Mouse (Mus musculus) CH12.LX (cell line): ENCODE results near the gene Nudt11. TPM values are rescaled to one million over a fixed set of nuclear protein-coding genes. Genes with fewer than 3 reads are reported as not detected.
"Not testable (repeated sequence)": the region's sequence is repeated elsewhere in the genome, so short reads cannot be mapped to it uniquely, and the experiment has no call there.

ENCODE experiments used
- DNase-seq: peaks from one replicate; pipeline ENCODE4 v3.0.0-alpha.2; 2013; ENCODE audit errors: extremely low read depth
- H3K27ac ChIP-seq: 2 replicates; pipeline ENCODE4 v1.5.1; 2012; ENCODE audit warnings: low read depth, mild to moderate bottlenecking, control low read depth, moderate library complexity; ENCODE audit not compliant: insufficient read depth
- H3K27me3 ChIP-seq: replicated peaks from 2 replicates; pipeline ENCODE3; 2012; ENCODE audit warnings: inconsistent platforms
- H3K36me3 ChIP-seq, 2 experiments: replicated peaks in 1 of 2; 2 replicates each; pipeline versions ENCODE3 to v1.6.1; 2012; ENCODE audit warnings: inconsistent platforms in 1 of 2, low read length in 1 of 2, mild to moderate bottlenecking in 1 of 2, mixed read lengths in 1 of 2, moderate library complexity in 1 of 2; ENCODE audit not compliant: control insufficient read depth in 1 of 2, insufficient read depth in 1 of 2
- H3K4me1 ChIP-seq, 2 experiments: 2 replicates each; pipeline ENCODE4 v1.6.1; 2012; ENCODE audit warnings: inconsistent platforms in 1 of 2, moderate library complexity in 1 of 2; ENCODE audit not compliant: insufficient read depth in 2 of 2, control insufficient read depth in 1 of 2
- H3K4me2 ChIP-seq: 2 replicates; pipeline ENCODE4 v1.6.1; 2012; ENCODE audit warnings: low read depth, mild to moderate bottlenecking, control low read depth; ENCODE audit not compliant: poor library complexity, insufficient read depth, severe bottlenecking
- H3K4me3 ChIP-seq, 3 experiments: fragments of 150-350 bp in 1 of 3; sonication (generic) in 1 of 3; replicated peaks in 1 of 3; 2 replicates each; pipeline versions ENCODE3 to v1.5.1; 2011 to 2012; ENCODE audit warnings: low read depth in 2 of 3, low read length in 2 of 3, mild to moderate bottlenecking in 2 of 3, moderate library complexity in 2 of 3, control low read depth in 1 of 3, improper control_type of control experiment in 1 of 3, inconsistent platforms in 1 of 3, mixed read lengths in 1 of 3; ENCODE audit not compliant: poor library complexity in 1 of 3
- H3K79me2 ChIP-seq: replicated peaks from 2 replicates; pipeline ENCODE4 v1.6.1; 2012; ENCODE audit warnings: mild to moderate bottlenecking, moderate library complexity; ENCODE audit not compliant: control insufficient read depth, poor library complexity, insufficient read depth, severe bottlenecking; ENCODE audit errors: extremely low read depth
- H3K9ac ChIP-seq: 2 replicates; pipeline ENCODE4 v1.6.1; 2012; ENCODE audit warnings: low read depth, mild to moderate bottlenecking, control low read depth, moderate library complexity; ENCODE audit not compliant: insufficient read depth
- H3K9me3 ChIP-seq: replicated peaks from 2 replicates; pipeline ENCODE3; 2012; ENCODE audit warnings: low read length, inconsistent platforms, mixed read lengths
- BHLHE40 ChIP-seq: IDR thresholded peaks from 2 replicates; pipeline ENCODE4 v1.6.1; 2011; ENCODE audit warnings: mild to moderate bottlenecking, low read depth, low read length, improper control_type of control experiment
- CHD1 ChIP-seq: IDR thresholded peaks from 2 replicates; pipeline ENCODE4 v1.6.1; 2012; ENCODE audit warnings: low read depth, low read length, improper control_type of control experiment, inconsistent platforms
- CHD2 ChIP-seq: IDR thresholded peaks from 2 replicates; pipeline ENCODE4 v1.6.1; 2011; ENCODE audit warnings: low read length, improper control_type of control experiment
- CTCF ChIP-seq, 2 experiments: IDR thresholded peaks in 1 of 2; conservative IDR thresholded peaks in 1 of 2; 2 replicates each; pipeline ENCODE4 v1.5.1; 2011 to 2012; ENCODE audit warnings: low read depth in 2 of 2, low read length in 2 of 2, improper control_type of control experiment in 1 of 2, inconsistent platforms in 1 of 2, mild to moderate bottlenecking in 1 of 2, moderate library complexity in 1 of 2
- EP300 ChIP-seq: IDR thresholded peaks from 2 replicates; pipeline ENCODE4 v1.6.1; 2011; ENCODE audit warnings: low read length, improper control_type of control experiment
- GABPA ChIP-seq: IDR thresholded peaks from 2 replicates; pipeline ENCODE4 v1.6.1; 2012; ENCODE audit warnings: low read depth, low read length, improper control_type of control experiment, inconsistent platforms; ENCODE audit not compliant: insufficient replicate concordance
- IRF4 ChIP-seq: IDR thresholded peaks from 2 replicates; pipeline ENCODE4 v1.6.1; 2014; ENCODE audit warnings: low read depth, mild to moderate bottlenecking, inconsistent platforms, low read length, improper control_type of control experiment
- JUN ChIP-seq: IDR thresholded peaks from 2 replicates; pipeline ENCODE4 v1.6.1; 2011; ENCODE audit warnings: low read depth, mild to moderate bottlenecking, low read length, improper control_type of control experiment, moderate library complexity; ENCODE audit not compliant: insufficient read depth
- KAT2A ChIP-seq: IDR thresholded peaks from 2 replicates; pipeline ENCODE4 v1.6.1; 2012; ENCODE audit warnings: low read length, improper control_type of control experiment, inconsistent platforms; ENCODE audit not compliant: insufficient replicate concordance
- MAZ ChIP-seq: IDR thresholded peaks from 2 replicates; pipeline ENCODE4 v1.6.1; 2012; ENCODE audit warnings: low read depth, mild to moderate bottlenecking, inconsistent platforms, low read length, improper control_type of control experiment, moderate library complexity
- MEF2A ChIP-seq: IDR thresholded peaks from 2 replicates; pipeline ENCODE4 v1.6.1; 2014; ENCODE audit warnings: low read depth, mild to moderate bottlenecking, inconsistent platforms, low read length, improper control_type of control experiment, borderline replicate concordance
- MYC ChIP-seq: IDR thresholded peaks from 2 replicates; pipeline ENCODE4 v1.6.1; 2011; ENCODE audit warnings: low read depth, mild to moderate bottlenecking, improper control_type of control experiment, low read length
- NRF1 ChIP-seq: IDR thresholded peaks from 2 replicates; pipeline ENCODE4 v1.6.1; 2014; ENCODE audit warnings: low read depth, mild to moderate bottlenecking, inconsistent platforms, low read length, improper control_type of control experiment, moderate library complexity
- PAX5 ChIP-seq: IDR thresholded peaks from 2 replicates; pipeline ENCODE4 v1.6.1; 2012; ENCODE audit warnings: low read length, inconsistent platforms, mixed read lengths
- RAD21 ChIP-seq: IDR thresholded peaks from 2 replicates; pipeline ENCODE4 v1.6.1; 2011; ENCODE audit warnings: low read depth, mild to moderate bottlenecking, low read length, improper control_type of control experiment, moderate library complexity
- SIN3A ChIP-seq: IDR thresholded peaks from 2 replicates; pipeline ENCODE4 v1.6.1; 2012; ENCODE audit warnings: low read length, improper control_type of control experiment, inconsistent platforms
- SMC3 ChIP-seq: IDR thresholded peaks from 2 replicates; pipeline ENCODE4 v1.6.1; 2011; ENCODE audit warnings: low read depth, low read length, improper control_type of control experiment
- TCF12 ChIP-seq: IDR thresholded peaks from 2 replicates; pipeline ENCODE4 v1.6.1; 2014; ENCODE audit warnings: low read depth, mild to moderate bottlenecking, inconsistent platforms, low read length, improper control_type of control experiment
- UBTF ChIP-seq: IDR thresholded peaks from 2 replicates; pipeline ENCODE4 v1.6.1; 2012; ENCODE audit warnings: low read depth, mild to moderate bottlenecking, inconsistent platforms, low read length, improper control_type of control experiment, moderate library complexity
- ZNF384 ChIP-seq: IDR thresholded peaks from 2 replicates; pipeline ENCODE4 v1.6.1; 2012; ENCODE audit warnings: low read depth, low read length, improper control_type of control experiment, inconsistent platforms
- dilution Hi-C: fragments of 300-500 bp; cut with MboI; formaldehyde crosslinking; loops from 2 replicates; pipeline ENCODE4 v1.14.3; 2020; ENCODE audit warnings: low sequenced_read_pairs; ENCODE audit not compliant: extremely low pct_unique_long_range_greater_than_20kb, extremely low pct_ligation_motif_present
- in situ Hi-C: fragments of 300-500 bp; cut with MboI; formaldehyde crosslinking; loops from 3 replicates; pipeline ENCODE4 v1.14.3; 2019; ENCODE audit warnings: low sequenced_read_pairs, low pct_ligation_motif_present, low pct_unique_long_range_greater_than_20kb, mixed read lengths
- polyA plus RNA-seq: library from polyadenylated mRNA; unstranded; fragments of >175 nt; gene quantifications from 2 replicates; pipeline ENCODE4 v1.2.1, GENCODE M21; 2012; ENCODE audit warnings: low read depth; ENCODE audit not compliant: insufficient read length
- total RNA-seq, 2 experiments: library from RNA; depleted of rRNA; stranded (reverse); fragments of 300-350 nt in 1 of 2; fragments of >200 nt in 1 of 2; gene quantifications; 2 replicates each; pipeline ENCODE4 v1.2.3; 2012 to 2014

The Nudt11 gene
- total RNA-seq (2012; rRNA removed): not detected in 2 replicates
- total RNA-seq (2014; rRNA removed): not detected in 2 replicates
- polyA plus RNA-seq: not detected in 2 replicates

GRCm38 (mm10) chrX:6047066-6047935 lies at the start of gene Nudt11:
Gene Nudt11, plus strand, starts transcription at chrX:6047453.
- H3K27ac ChIP-seq, H3K79me2 ChIP-seq, DNase-seq, H3K4me1 ChIP-seq, H3K27me3 ChIP-seq, H3K36me3 ChIP-seq, H3K4me3 ChIP-seq, dilution Hi-C loops, H3K9me3 ChIP-seq, in situ Hi-C loops, H3K4me2 ChIP-seq, H3K9ac ChIP-seq: not testable (repeated sequence)

- H3K27me3 ChIP-seq, DNase-seq, H3K9me3 ChIP-seq, H3K4me2 ChIP-seq, H3K36me3 ChIP-seq, dilution Hi-C loops, H3K9ac ChIP-seq, H3K79me2 ChIP-seq, in situ Hi-C loops, H3K27ac ChIP-seq, H3K4me3 ChIP-seq, H3K4me1 ChIP-seq: not testable (repeated sequence)
These were observed 822 bp downstream of the Nudt11 start for GRCm38 (mm10) chrX:6047936-6048614.

GRCm38 (mm10) chrX:6061563-6061962 lies 14.3 kb downstream of the Nudt11 start:
- H3K9ac ChIP-seq: no peak overlapping the region
- H3K4me2 ChIP-seq: no peak overlapping the region
- no peaks in the 10 kb centered on the region for H3K9me3 ChIP-seq
- DNase-seq: no peak
- no peak overlapping the region for H3K27ac ChIP-seq
- H3K79me2 ChIP-seq: no peaks in the 10 kb centered on the region
- TF ChIP-seq GABPA: no peak
- TF ChIP-seq SMC3: no peak
- TF ChIP-seq EP300: no peak
- TF ChIP-seq UBTF: no peak
- TF ChIP-seq CHD2: no peak
- no peak for TF ChIP-seq RAD21
- TF ChIP-seq SIN3A: no peak
- no peak for TF ChIP-seq TCF12
- no peak for TF ChIP-seq IRF4
- TF ChIP-seq CTCF (conservative IDR thresholded peaks at IDR 0.05 in 1 of 2, IDR thresholded peaks at IDR 0.05 in 1 of 2; ENCODE audit: low read depth in 2 of 2, low read length in 2 of 2): no peak
- TF ChIP-seq BHLHE40: no peak
- TF ChIP-seq KAT2A: no peak
- no peak for TF ChIP-seq MYC
- TF ChIP-seq CHD1: no peak
- no peak for TF ChIP-seq PAX5
- TF ChIP-seq NRF1: no peak
- no peak for TF ChIP-seq MAZ
- TF ChIP-seq ZNF384: no peak
- TF ChIP-seq JUN: no peak
- TF ChIP-seq MEF2A: no peak
- H3K36me3 ChIP-seq: no peaks in the 10 kb centered on the region
- dilution Hi-C loops (no loop called here), in situ Hi-C loops (no loop called here)
- H3K4me1 ChIP-seq: no peaks in the 10 kb centered on the region
- H3K27me3 ChIP-seq: no peaks in the 10 kb centered on the region
- H3K4me3 ChIP-seq: no peak overlapping the region
